Mouse (Mus musculus) forebrain, embryonic 13.5 days (tissue): ENCODE data around the gene Krtap7-1. TPM values are rescaled to one million over a fixed set of nuclear protein-coding genes. Genes with fewer than 3 reads are reported as not detected.

Source experiments
- ATAC-seq: fragments of 200-750 bp; cut with Nextera tagmentation; 2 replicates; pipeline ENCODE4 v1.8.0; 2017
- H3K27ac ChIP-seq: fragments of 300-500 bp; sonication (generic); 2 replicates; pipeline ENCODE4 v1.5.1; 2015; ENCODE audit warnings: inconsistent platforms, mild to moderate bottlenecking, moderate library complexity
- H3K27me3 ChIP-seq: fragments of 300-500 bp; sonication (generic); 2 replicates; pipeline ENCODE4 v1.6.1; 2015; ENCODE audit warnings: mild to moderate bottlenecking, inconsistent platforms
- H3K36me3 ChIP-seq: fragments of 300-500 bp; sonication (generic); 2 replicates; pipeline ENCODE4 v1.6.1; 2015; ENCODE audit warnings: mild to moderate bottlenecking, inconsistent platforms; ENCODE audit not compliant: poor library complexity, severe bottlenecking
- H3K4me1 ChIP-seq: fragments of 300-500 bp; sonication (generic); 2 replicates; pipeline ENCODE4 v1.6.1; 2015; ENCODE audit warnings: inconsistent platforms
- H3K4me2 ChIP-seq: fragments of 300-500 bp; sonication (generic); 2 replicates; pipeline ENCODE4 v1.6.1; 2015; ENCODE audit warnings: inconsistent platforms, mild to moderate bottlenecking, moderate library complexity
- H3K4me3 ChIP-seq: fragments of 300-500 bp; sonication (generic); 2 replicates; pipeline ENCODE4 v1.5.1; 2015; ENCODE audit warnings: mild to moderate bottlenecking, inconsistent platforms
- H3K9ac ChIP-seq: fragments of 300-500 bp; sonication (generic); 2 replicates; pipeline ENCODE4 v1.6.1; 2015; ENCODE audit warnings: mild to moderate bottlenecking, inconsistent platforms
- H3K9me3 ChIP-seq: fragments of 300-500 bp; sonication (generic); replicated peaks from 2 replicates; pipeline ENCODE4 v1.6.1; 2016; ENCODE audit warnings: inconsistent platforms
- WGBS: fragments of 180-500 bp; shearing (Covaris S2); methylation state at CpG from one replicate; pipeline ENCODE4 v1.1.7; 2015; 5-methylcytosine and 5-hydroxymethylcytosine counted together
- polyA plus RNA-seq: library from polyadenylated mRNA; unstranded; fragments of >200 nt; fragmentation: Nextera tagmentation; extraction: Ambion mirVana; gene quantifications from 2 replicates; pipeline ENCODE4 v1.2.1, GENCODE M21; 2015

Krtap7-1 gene
- polyA plus RNA-seq, 1 experiment from 2014 or later, result not detected

DNA sequence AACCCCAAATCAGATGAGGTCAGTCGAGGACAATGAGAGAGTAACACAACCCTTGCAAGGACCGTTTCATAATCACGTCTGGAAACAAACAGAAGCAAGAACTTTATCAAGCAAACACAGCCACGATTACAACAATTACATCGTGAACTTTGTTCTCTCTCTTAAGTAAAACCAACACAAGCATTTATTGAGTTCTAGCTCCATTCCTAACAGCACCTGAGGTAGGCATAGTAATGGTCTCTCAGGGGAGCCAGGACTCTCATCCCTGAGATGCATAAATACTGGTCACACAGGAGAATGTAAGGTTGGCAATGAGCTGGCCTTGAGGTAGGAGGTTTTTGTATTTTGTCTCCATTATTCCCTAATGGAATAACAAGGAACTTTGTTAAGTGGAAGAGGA lies 6.3 kb downstream of the Krtap7-1 start:
- H3K27me3 ChIP-seq, result no peaks in the 10 kb centered on the region
- no peak overlapping the region for H3K27ac ChIP-seq
- no peak overlapping the region for H3K9ac ChIP-seq
- no peaks in the 10 kb centered on the region for H3K36me3 ChIP-seq
- H3K4me3 ChIP-seq, result no peak overlapping the region
- H3K4me1 ChIP-seq, result no peaks in the 10 kb centered on the region
- no peak for ATAC-seq
- no peaks in the 10 kb centered on the region for H3K9me3 ChIP-seq
- 83% methylated on average over 5 of the region's 5 CpGs for WGBS
- H3K4me2 ChIP-seq, result no peak overlapping the region

DNA sequence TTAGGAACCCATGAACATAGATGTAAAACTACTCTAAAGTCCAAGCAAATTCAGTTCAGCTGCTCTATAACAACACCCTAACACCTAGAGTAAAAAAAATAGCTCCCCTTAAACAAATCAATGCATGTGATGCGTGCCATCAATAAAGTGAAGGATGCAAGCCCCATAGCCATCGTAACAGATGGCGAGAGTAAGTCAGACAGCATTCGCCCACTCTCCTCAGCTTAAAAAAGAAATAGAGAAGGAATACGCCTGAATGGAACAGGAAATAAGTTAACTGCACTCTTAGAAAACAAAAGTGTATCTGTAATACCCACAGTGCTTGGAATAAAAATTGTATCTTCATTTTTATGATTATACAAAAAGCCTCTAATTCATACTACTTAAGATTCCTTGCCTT lies 11.1 kb downstream of the Krtap7-1 start:
- no peaks in the 10 kb centered on the region for H3K27me3 ChIP-seq
- WGBS, result 92% methylated on average over 5 of the region's 5 CpGs

DNA sequence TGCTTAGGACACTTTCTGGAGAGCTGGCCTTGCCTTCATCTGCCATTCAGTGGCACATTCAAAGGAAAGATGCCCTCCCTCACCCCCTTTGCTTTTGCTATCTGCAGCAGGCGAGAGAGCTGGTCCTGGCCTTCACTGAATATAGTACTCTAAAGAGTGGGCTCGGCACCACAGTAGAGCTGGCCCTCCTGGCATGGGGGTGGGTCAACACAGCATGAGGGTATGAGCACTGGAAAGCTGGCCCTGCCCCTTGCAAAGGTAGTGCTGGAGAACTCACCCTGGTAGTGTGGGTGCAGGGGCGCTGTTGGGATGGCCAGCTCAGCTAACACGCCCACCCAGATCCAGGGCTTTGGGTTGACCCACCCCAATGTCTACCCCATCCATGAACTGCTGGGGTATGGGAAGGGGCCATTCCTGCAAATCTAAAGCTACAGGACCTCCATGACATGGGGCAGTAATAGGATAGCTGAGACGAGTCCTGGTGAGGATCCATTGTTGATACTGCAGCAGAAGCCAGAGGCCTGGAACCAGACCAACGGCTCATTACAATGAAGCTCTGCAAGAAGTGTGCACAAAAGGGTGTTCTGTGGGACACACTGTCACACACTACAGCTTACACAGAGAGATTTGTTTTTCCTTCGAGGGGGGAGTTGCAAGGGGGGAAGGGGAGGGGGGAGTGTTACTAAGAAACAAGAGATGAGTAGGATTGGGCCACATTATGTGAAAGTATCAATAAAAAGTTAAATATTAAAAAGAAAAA lies 12.5 kb downstream of the Krtap7-1 start:
- Histone ChIP-seq H3K27me3 (no peaks in the 10 kb centered on the region), H3K9me3 (no peaks in the 10 kb centered on the region), H3K27ac (no peak overlapping the region), H3K4me3 (no peak overlapping the region), H3K4me1 (no peaks in the 10 kb centered on the region), H3K36me3 (no peaks in the 10 kb centered on the region), H3K9ac (no peak overlapping the region), H3K4me2 (no peak overlapping the region)
- ATAC-seq, result peak; percentile 38; the same call in 1 of the 2 replicates
- 76% methylated on average over 7 of the region's 7 CpGs for WGBS

More for the DNA sequence above, 11.1 kb downstream of the Krtap7-1 start:
- Histone ChIP-seq H3K27ac (no peak overlapping the region), H3K4me2 (no peak overlapping the region), H3K9me3 (no peaks in the 10 kb centered on the region), H3K4me1 (no peaks in the 10 kb centered on the region), H3K4me3 (no peak overlapping the region), H3K9ac (no peak overlapping the region), H3K36me3 (no peaks in the 10 kb centered on the region)
- no peak for ATAC-seq

DNA sequence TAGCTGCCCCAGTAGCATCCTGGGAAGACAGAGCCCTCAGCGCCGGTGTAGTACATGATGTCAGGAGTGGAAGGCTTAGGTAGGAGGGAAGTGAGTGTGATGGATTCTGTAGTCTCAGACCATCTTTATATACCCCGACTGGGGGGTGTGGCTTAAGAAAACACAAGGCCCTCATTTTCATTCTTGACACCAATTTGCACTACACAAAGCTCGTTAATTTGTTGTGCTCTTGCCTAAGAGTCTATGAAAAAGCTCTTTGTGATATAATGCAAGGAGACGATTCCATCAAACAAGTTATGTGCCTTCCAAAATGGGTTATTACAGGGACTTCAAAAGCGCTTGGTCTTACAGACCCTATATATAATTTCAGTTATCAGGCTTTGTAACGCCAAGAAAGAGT lies 20.3 kb downstream of the Krtap7-1 start, which contains the start of gene Krtap8-1:
TSS of gene Krtap8-1 (minus strand) at position 101 of the 400 bp plus-strand sequence.
- Histone ChIP-seq H3K4me1 (no peaks in the 10 kb centered on the region), H3K27me3 (no peaks in the 10 kb centered on the region), H3K4me2 (no peak within 1 kb of the TSS), H3K9me3 (no peaks in the 10 kb centered on the region), H3K4me3 (no peak within 1 kb of the TSS), H3K27ac (no peak within 1 kb of the TSS), H3K36me3 (no peaks in the 10 kb centered on the region), H3K9ac (no peak within 1 kb of the TSS)
- no peak; the same call in 1 of the 2 replicates for ATAC-seq
- 67% methylated on average over 7 of the region's 7 CpGs for WGBS

DNA sequence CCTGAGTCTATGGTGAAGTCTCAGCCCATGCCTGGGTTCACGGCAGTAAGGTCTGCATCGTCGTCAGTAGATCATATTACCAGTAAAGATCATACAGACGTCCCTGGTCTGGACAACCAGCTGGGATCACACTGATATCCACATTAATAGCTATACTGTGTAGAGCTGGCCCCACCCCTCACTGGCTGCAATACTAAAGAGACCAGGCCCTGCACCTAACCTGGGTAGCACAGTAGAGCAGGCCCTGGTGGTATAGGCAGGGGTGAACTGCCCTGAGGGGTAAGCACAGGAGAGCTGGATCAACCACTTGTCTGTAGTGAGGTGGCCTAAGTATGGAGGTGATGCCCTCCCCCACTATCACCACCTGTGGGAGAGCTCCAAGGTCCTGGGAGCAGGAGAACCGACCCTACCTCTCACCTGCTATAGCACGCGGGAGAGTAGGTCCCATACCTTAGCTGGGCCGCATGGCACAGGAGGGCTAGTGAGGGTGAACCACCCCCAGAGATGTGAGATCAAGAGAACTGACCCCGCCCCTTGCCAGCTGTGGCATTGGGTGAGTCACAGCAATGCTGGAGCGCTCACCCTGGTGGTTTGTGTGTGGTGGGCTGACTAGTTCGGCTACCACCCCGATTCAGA lies 30.3 kb downstream of the Krtap7-1 start:
- Histone ChIP-seq H3K9me3 (no peaks in the 10 kb centered on the region), H3K9ac (no peak overlapping the region), H3K4me2 (no peak overlapping the region), H3K27ac (no peak overlapping the region), H3K36me3 (no peaks in the 10 kb centered on the region), H3K4me1 (no peaks in the 10 kb centered on the region), H3K27me3 (no peaks in the 10 kb centered on the region), H3K4me3 (no peak overlapping the region)
- 90% methylated on average over 12 of the region's 12 CpGs for WGBS
- peak; percentile 21; the same call in 1 of the 2 replicates for ATAC-seq

DNA sequence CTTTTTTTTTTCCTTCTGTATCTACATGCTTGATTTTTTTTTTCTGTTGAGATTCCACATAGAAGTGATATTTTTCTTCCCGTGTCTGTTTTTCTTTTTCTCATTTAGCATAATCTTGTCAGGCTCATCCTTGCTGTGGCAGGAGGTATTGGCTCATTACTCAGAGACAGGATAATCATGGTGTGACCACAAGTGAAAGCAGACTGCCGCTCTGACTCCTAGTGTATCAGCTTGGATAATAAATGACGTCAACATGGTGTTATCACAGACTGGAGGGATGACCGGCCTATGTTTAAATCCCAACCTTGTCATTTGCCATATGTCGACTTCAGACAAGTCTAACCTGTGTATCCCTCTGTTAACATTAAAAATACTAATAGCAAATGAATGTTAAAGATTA lies 46.9 kb downstream of the Krtap7-1 start:
- H3K36me3 ChIP-seq, result no peaks in the 10 kb centered on the region
- no peaks in the 10 kb centered on the region for H3K9me3 ChIP-seq
- 89% methylated on average over 5 of the region's 5 CpGs for WGBS
- no peaks in the 10 kb centered on the region for H3K4me1 ChIP-seq
- no peak overlapping the region for H3K27ac ChIP-seq
- H3K27me3 ChIP-seq, result no peaks in the 10 kb centered on the region
- no peak overlapping the region for H3K9ac ChIP-seq
- ATAC-seq, result no peak
- H3K4me3 ChIP-seq, result no peak overlapping the region
- H3K4me2 ChIP-seq, result no peak overlapping the region

Other genes starting within 250 kb of the Krtap7-1 start
- gene Krtap21-1, start 104.5 kb downstream of the Krtap7-1 start, polyA plus RNA-seq, result not detected in 2 replicates
- not detected in 2 replicates for gene Krtap6-2, start 88.2 kb downstream of the Krtap7-1 start, polyA plus RNA-seq
- gene Krtap8-1, start 20.4 kb downstream of the Krtap7-1 start, polyA plus RNA-seq, result not detected in 2 replicates
- not detected in 2 replicates for gene Krtap11-1, start 62.9 kb upstream of the Krtap7-1 start, polyA plus RNA-seq